Mouse (Mus musculus) neural tube, embryonic 14.5 days (tissue): ENCODE results near the gene Slc46a3. TPM values are rescaled to one million over a fixed set of nuclear protein-coding genes. Genes with fewer than 3 reads are reported as not detected.

Experiments
- ATAC-seq: fragments of 200-750 bp; cut with Nextera tagmentation; 2 replicates; pipeline ENCODE4 v1.8.0; 2017; ENCODE audit warnings: low read depth, mild to moderate bottlenecking, moderate TSS enrichment, moderate library complexity
- H3K27ac ChIP-seq: fragments of 300-500 bp; sonication (generic); 2 replicates; pipeline ENCODE4 v1.5.1; 2014; ENCODE audit warnings: low read depth, mild to moderate bottlenecking, control low read depth, low read length, moderate library complexity, mixed read lengths
- H3K27me3 ChIP-seq: fragments of 300-500 bp; sonication (generic); 2 replicates; pipeline ENCODE4 v1.6.1; 2014; ENCODE audit warnings: low read length; ENCODE audit not compliant: control insufficient read depth, insufficient read depth
- H3K36me3 ChIP-seq: fragments of 300-500 bp; sonication (generic); 2 replicates; pipeline ENCODE4 v1.6.1; 2014; ENCODE audit warnings: low read length, mixed read lengths; ENCODE audit not compliant: control insufficient read depth, insufficient read depth
- H3K4me1 ChIP-seq: fragments of 300-500 bp; sonication (generic); 2 replicates; pipeline ENCODE4 v1.6.1; 2014; ENCODE audit warnings: low read length; ENCODE audit not compliant: control insufficient read depth, insufficient read depth
- H3K4me2 ChIP-seq: fragments of 300-500 bp; sonication (generic); 2 replicates; pipeline ENCODE4 v1.6.1; 2014; ENCODE audit warnings: mild to moderate bottlenecking, low read depth, low read length, control low read depth
- H3K4me3 ChIP-seq: fragments of 300-500 bp; sonication (generic); 2 replicates; pipeline ENCODE4 v1.5.1; 2014; ENCODE audit warnings: low read depth, low read length, control low read depth, mixed read lengths
- H3K9ac ChIP-seq: fragments of 300-500 bp; sonication (generic); replicated peaks from 2 replicates; pipeline ENCODE4 v1.6.1; 2014; ENCODE audit warnings: low read depth, mild to moderate bottlenecking, control low read depth, low read length, mixed read lengths
- H3K9me3 ChIP-seq: fragments of 300-500 bp; sonication (generic); 2 replicates; pipeline ENCODE4 v1.6.1; 2016; ENCODE audit warnings: low read length; ENCODE audit not compliant: control insufficient read depth
- WGBS: fragments of 180-500 bp; shearing (Covaris S2); extraction: QIAGEN DNeasy Blood & Tissue Kit; methylation state at CpG from one replicate; pipeline ENCODE4 v1.1.7; 2014; 5-methylcytosine and 5-hydroxymethylcytosine counted together
- polyA plus RNA-seq: library from polyadenylated mRNA; unstranded; fragments of >200 nt; fragmentation: Nextera tagmentation; extraction: Ambion mirVana; gene quantifications from 2 replicates; pipeline ENCODE4 v1.2.1, GENCODE M21; 2014

The Slc46a3 gene
- polyA plus RNA-seq, 1 experiment from 2014 or later = 3.7 TPM

- Histone ChIP-seq H3K36me3 (no peaks in the 10 kb centered on the region), H3K9ac (no peak overlapping the region), H3K4me1 (no peaks in the 10 kb centered on the region), H3K4me2 (no peak overlapping the region), H3K9me3 (no peaks in the 10 kb centered on the region), H3K27me3 (no peaks in the 10 kb centered on the region), H3K27ac (no peak overlapping the region), H3K4me3 (no peak overlapping the region)
- no peak for ATAC-seq
- WGBS = 57% methylated on average over 6 of the region's 6 CpGs
Measured at GRCm38 (mm10) chr5:147915038-147915566, 20.5 kb upstream of the Slc46a3 start.

- no peak overlapping the region for H3K9ac ChIP-seq
- no peaks in the 10 kb centered on the region for H3K36me3 ChIP-seq
- WGBS = 46% methylated on average over 11 of the region's 14 CpGs
- no peaks in the 10 kb centered on the region for H3K27me3 ChIP-seq
- no peaks in the 10 kb centered on the region for H3K9me3 ChIP-seq
- no peaks in the 10 kb centered on the region for H3K4me1 ChIP-seq
- H3K4me2 ChIP-seq = no peak overlapping the region
- ATAC-seq = no peak
- no peak overlapping the region for H3K4me3 ChIP-seq
- H3K27ac ChIP-seq = no peak overlapping the region
Measured at GRCm38 (mm10) chr5:147913241-147913842, 18.7 kb upstream of the Slc46a3 start.

- ATAC-seq = no peak
- no peaks in the 10 kb centered on the region for H3K4me1 ChIP-seq
- WGBS = 83% methylated on average over 5 of the region's 5 CpGs
- no peak overlapping the region for H3K4me2 ChIP-seq
- H3K27me3 ChIP-seq = no peaks in the 10 kb centered on the region
- H3K36me3 ChIP-seq = no peaks in the 10 kb centered on the region
- no peak overlapping the region for H3K27ac ChIP-seq
- no peak overlapping the region for H3K4me3 ChIP-seq
- H3K9me3 ChIP-seq = no peaks in the 10 kb centered on the region
- H3K9ac ChIP-seq = no peak overlapping the region
Measured at GRCm38 (mm10) chr5:147911744-147912143, 17.1 kb upstream of the Slc46a3 start.

GRCm38 (mm10) chr5:147910807-147911509, 16.3 kb upstream of the Slc46a3 start:
- no peak overlapping the region for H3K4me2 ChIP-seq
- H3K27me3 ChIP-seq = no peaks in the 10 kb centered on the region
- WGBS = 90% methylated on average over 12 of the region's 12 CpGs
- no peaks in the 10 kb centered on the region for H3K36me3 ChIP-seq
- H3K9me3 ChIP-seq = no peaks in the 10 kb centered on the region
- ATAC-seq = no peak
- no peak overlapping the region for H3K4me3 ChIP-seq
- no peak overlapping the region for H3K9ac ChIP-seq
- no peaks in the 10 kb centered on the region for H3K4me1 ChIP-seq
- H3K27ac ChIP-seq = no peak overlapping the region

GRCm38 (mm10) chr5:147907851-147908250, 13.2 kb upstream of the Slc46a3 start:
- WGBS = 81% methylated on average over 8 of the region's 8 CpGs
- Histone ChIP-seq H3K9ac (no peak overlapping the region), H3K36me3 (no peaks in the 10 kb centered on the region), H3K4me1 (no peaks in the 10 kb centered on the region), H3K9me3 (no peaks in the 10 kb centered on the region), H3K27ac (no peak overlapping the region), H3K27me3 (no peaks in the 10 kb centered on the region), H3K4me3 (no peak overlapping the region), H3K4me2 (no peak overlapping the region)
- ATAC-seq = no peak

GRCm38 (mm10) chr5:147907144-147907543, 12.5 kb upstream of the Slc46a3 start:
- Histone ChIP-seq H3K4me2 (no peak overlapping the region), H3K9ac (no peak overlapping the region), H3K27me3 (no peaks in the 10 kb centered on the region), H3K9me3 (no peaks in the 10 kb centered on the region), H3K36me3 (no peaks in the 10 kb centered on the region), H3K27ac (no peak overlapping the region), H3K4me1 (no peaks in the 10 kb centered on the region), H3K4me3 (no peak overlapping the region)
- no peak for ATAC-seq
- 57% methylated on average over 11 of the region's 11 CpGs for WGBS

GRCm38 (mm10) chr5:147903166-147903565, 8.6 kb upstream of the Slc46a3 start:
- Histone ChIP-seq H3K27ac (no peak overlapping the region), H3K4me1 (no peaks in the 10 kb centered on the region), H3K27me3 (no peaks in the 10 kb centered on the region), H3K9ac (no peak overlapping the region), H3K36me3 (no peaks in the 10 kb centered on the region), H3K9me3 (no peaks in the 10 kb centered on the region), H3K4me3 (no peak overlapping the region), H3K4me2 (no peak overlapping the region)
- WGBS = 92% methylated on average over 9 of the region's 9 CpGs
- no peak for ATAC-seq

- no peak overlapping the region for H3K27ac ChIP-seq
- no peaks in the 10 kb centered on the region for H3K9me3 ChIP-seq
- no peak for ATAC-seq
- H3K4me3 ChIP-seq = no peak overlapping the region
- H3K27me3 ChIP-seq = no peaks in the 10 kb centered on the region
- no peak overlapping the region for H3K9ac ChIP-seq
- no peak overlapping the region for H3K4me2 ChIP-seq
- no peaks in the 10 kb centered on the region for H3K4me1 ChIP-seq
- no peaks in the 10 kb centered on the region for H3K36me3 ChIP-seq
- 90% methylated on average over 15 of the region's 15 CpGs for WGBS
Measured at GRCm38 (mm10) chr5:147902008-147902757, 7.6 kb upstream of the Slc46a3 start.
